Mouse (Mus musculus) thymus, postnatal 0 days (tissue): ENCODE results near the gene Atat1. TPM values are rescaled to one million over a fixed set of nuclear protein-coding genes. Genes with fewer than 3 reads are reported as not detected.

Experiments used
- DNase-seq: peaks from one replicate; pipeline ENCODE4 v3.0.0-alpha.2; 2015; ENCODE audit warnings: low spot score
- polyA plus RNA-seq: library from polyadenylated mRNA; unstranded; fragments of >200 nt; fragmentation: Nextera tagmentation; extraction: Ambion mirVana; gene quantifications from 2 replicates; pipeline ENCODE4 v1.2.1, GENCODE M21; 2015

The Atat1 gene
- polyA plus RNA-seq, 1 experiment from 2014 or later = 17.5 TPM

GRCm38 (mm10) chr17:35917463-35918251 lies 7.8 kb upstream of the Atat1 start:
- peak; percentile 70 for DNase-seq

DNA sequence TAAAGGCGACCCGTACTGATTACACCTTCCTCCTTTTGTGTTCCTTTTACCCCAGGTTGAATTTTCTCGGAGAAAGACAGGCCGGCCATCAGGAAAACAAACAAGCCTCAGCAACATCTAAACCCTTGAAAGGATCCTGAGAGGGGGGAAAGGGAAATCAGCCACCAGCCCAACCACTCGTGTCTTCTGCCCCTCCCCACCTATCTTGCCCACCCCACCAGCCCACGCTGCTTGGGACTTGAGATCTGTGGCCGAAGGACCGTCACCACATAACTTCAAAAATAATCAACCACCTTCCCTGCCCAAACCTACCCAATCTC lies 7.2 kb upstream of the Atat1 start:
- no peak for DNase-seq

GRCm38 (mm10) chr17:35916297-35917142 lies 6.6 kb upstream of the Atat1 start, which contains the start of the genes Mrps18b and Ppp1r10:
Mrps18b (minus strand) TSS chr17:35916389.
Ppp1r10 (plus strand) TSS chr17:35916434.
- DNase-seq = peak; percentile 99

DNA sequence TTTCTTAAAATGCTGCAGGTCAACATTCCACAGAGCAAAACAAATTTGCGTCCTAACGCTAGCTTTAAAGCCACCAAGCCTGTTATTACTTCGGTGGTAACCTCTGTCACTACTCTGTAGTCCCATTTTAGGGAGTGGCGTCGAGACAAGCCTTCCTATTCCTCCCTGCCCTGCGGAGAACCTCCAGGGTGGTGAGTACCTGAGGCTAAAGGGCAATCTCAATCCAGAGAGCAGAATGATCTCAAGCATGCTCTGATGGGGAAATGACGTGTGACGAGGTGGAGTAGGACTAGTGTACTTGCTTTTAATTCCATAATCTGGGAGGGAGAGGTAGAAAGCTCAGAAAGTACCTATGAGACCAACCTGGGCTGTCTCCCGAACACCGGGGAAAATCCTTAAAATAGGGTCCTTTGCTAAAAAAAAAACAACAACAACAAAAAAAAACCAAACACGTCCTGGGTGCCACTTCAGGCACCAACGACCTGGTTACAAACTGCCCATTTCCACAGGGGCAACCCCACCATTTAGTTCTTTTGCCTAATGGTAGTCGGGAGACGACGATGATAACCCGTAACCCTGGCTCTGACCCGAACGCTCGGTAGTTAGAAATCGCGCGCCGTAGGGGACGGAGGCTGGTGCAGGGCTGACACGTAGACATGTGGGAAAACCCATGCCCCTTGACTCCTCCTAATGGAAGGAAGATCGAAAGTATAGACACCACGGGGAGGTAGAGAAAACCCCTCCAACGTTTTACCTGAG lies 5.8 kb upstream of the Atat1 start:
- no peak for DNase-seq

- no peak for DNase-seq
Measured at GRCm38 (mm10) chr17:35914975-35915374, 5.1 kb upstream of the Atat1 start.

DNA sequence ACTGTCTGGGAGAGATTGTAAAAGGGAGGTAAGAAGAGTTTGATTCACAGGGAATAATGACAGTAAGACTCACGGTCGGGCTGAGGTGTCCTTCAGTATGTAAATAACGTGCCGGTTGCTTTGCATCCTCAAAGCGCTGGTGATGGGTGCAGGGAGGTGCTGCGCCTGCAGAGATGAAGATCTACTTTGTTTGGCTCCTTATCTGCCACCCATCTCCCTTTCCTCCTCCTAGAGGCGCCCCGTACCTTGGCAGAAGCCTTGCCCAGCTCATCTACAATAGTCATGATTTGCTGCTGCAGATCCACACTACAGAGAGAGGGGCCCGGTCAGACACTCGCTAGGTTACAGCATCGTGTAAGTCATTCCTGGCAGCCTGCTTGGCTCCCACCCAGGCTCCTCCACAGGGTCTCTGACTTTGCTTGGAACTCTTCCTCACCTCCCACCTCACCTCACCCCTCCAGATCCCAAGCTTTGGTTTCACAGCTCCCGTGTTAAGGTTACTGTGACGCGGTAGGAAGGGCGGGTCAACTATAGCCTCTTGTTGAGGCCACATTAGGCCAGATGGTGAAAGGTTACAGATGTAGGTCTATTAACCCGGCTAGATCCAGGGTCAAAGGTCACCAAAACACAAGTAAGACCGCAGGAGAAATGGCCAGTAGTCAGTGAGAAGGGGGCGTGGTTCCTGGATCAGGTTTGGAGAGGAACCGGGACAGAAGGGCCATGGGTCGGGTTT lies 523 bp downstream of the Atat1 start:
- DNase-seq = no peak

DNA sequence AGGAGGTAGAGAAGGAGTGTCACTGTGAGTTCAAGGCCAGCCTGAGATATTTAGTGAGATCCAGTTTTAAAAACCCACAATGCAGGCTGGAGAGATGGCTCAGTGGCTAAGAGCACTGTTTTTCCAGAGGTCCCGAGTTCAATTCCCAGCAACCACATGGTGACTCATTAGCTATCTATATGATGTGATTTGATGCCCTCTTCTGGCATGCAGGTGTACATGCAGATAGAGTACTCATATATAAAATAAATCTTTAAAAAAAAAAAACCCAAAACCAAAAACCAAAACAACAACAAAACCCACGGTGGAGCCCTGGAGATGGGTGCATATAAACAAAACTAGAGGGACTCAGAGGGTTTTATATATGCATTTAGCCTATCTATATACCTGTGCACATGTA lies 2.3 kb downstream of the Atat1 start:
- peak; percentile 37 for DNase-seq

- no peak for DNase-seq
Measured at GRCm38 (mm10) chr17:35905587-35905986, 4.3 kb downstream of the Atat1 start.

GRCm38 (mm10) chr17:35903992-35904355 lies 5.9 kb downstream of the Atat1 start:
- peak; percentile 64 for DNase-seq

GRCm38 (mm10) chr17:35903343-35903991 lies 6.4 kb downstream of the Atat1 start:
- no peak for DNase-seq

- DNase-seq = no peak
Measured at GRCm38 (mm10) chr17:35900636-35901035, 9.2 kb downstream of the Atat1 start.

DNA sequence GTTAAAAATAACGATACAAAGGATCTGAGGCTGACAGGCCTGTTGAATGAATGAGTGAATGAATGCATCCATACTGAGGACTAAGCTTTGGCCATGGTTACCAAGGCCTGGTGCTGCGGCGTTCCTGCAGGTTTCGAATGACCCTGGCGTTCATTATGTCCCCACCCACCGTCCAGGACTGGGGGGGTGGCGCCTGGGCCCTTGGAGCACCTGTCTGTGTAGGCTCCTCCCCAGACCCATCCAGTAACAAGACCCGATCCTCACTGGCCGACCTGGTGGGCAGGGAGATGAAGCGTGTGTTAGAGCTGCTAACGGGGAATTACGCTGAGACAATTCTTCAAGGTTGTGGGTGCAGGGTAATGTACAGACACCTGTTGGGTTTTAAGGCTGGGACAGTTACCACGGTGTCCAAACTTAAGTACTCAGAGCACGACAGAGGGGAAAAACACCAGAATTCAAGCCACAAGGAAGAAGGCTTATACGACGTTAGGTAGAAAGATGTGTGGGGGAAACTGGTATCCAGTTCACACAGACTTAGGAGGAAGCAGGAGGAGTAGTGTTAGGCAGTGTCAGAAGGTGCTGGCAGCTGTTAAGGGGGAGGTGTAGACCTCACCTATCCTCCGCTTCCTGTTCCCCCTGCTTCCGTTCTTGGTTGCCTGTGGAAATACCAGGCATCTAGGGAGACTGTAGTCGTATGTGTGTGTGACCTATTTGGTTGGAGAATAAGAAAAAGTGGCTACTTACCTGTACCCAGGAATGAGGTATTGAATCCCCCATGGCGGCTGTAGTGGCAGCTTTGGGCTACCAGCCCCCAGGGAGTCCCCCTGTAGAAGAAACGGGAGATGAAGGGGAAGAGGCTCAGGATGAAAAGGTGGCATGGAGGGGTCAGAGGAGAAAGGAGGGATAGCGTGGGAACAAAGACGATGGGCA lies 12.0 kb downstream of the Atat1 start:
- peak; percentile 52 for DNase-seq

DNA sequence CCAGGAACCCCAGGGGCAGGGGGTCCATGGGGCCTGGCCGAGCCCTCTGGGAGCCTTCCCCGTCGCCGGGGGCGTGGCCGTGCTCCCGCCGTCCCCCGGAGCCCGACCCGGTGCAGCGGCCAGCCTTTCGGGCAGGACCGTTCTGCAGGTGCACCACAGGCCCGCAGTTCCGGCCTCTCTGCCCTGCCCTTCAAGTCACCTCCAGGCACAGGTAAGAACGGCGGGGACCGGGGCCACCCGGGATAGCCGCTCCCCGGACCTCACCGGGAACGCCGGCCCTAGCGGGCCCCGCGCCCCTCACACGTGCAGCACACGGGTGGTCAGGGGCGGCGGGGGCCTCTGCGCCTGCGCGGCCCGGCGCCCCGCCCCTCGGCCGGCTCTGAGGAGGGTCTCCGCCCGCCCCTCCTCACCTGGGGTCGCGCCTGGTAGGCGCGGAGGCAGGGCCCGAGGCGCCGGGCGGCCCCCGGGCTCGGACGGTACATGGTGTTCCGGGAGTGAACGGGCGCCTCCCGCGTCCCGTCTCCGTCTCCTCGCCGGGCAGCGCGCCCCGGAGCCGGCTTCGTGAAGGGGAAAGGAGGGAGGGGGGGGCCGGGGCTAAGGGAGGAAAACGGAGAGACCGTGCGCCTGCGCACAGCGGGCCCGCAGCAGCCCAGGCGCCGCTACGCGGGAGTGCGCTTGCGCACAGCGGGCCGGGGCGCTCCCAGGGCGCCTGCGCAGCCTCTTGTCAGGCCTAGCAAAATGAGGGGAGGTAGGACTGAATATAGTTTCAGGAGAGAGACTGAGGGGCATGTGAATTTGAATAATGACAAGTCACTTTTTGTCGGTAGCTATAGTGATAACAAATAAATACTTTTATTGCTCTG lies 12.9 kb downstream of the Atat1 start, which contains the start of gene 2310061I04Rik:
TSS of gene 2310061I04Rik (minus strand) at position 651 of the 863 bp plus-strand sequence.
- peak; percentile 96 for DNase-seq

DNA sequence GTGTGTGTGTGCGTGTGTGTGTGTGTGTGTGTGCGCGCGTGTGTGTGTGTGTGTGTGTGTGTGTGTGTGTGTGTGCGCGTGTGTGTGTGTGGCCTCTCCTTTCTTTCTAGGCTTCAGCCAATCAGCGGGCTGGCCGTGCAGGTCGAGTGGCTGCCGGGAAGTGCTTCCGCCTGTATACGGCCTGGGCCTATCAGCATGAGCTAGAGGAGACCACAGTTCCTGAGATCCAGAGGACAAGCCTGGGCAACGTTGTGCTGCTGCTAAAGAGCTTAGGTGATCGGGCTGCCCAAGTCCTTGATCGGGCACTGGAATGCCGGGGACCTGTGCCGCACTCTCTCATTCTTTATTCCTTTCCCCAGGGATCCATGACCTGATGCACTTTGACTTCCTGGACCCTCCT lies 22.1 kb downstream of the Atat1 start:
- no peak for DNase-seq

DNA sequence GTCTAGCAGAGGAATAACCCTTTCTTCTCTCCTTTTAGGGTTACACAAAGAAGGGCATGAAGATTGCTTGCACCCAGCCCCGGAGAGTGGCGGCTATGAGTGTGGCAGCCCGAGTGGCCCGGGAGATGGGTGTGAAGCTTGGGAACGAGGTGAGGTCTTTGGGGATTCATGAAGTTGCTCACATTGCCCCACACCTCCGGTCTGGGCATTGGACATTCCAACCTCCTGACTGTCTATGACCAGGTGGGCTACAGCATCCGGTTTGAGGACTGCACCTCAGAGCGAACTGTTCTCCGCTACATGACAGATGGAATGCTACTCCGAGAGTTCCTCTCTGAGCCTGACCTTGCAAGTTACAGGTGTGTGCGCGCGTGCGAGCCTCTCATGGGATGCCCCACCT lies 26.1 kb downstream of the Atat1 start:
- DNase-seq = no peak

GRCm38 (mm10) chr17:35882924-35883323 lies 27.0 kb downstream of the Atat1 start:
- DNase-seq = no peak

DNA sequence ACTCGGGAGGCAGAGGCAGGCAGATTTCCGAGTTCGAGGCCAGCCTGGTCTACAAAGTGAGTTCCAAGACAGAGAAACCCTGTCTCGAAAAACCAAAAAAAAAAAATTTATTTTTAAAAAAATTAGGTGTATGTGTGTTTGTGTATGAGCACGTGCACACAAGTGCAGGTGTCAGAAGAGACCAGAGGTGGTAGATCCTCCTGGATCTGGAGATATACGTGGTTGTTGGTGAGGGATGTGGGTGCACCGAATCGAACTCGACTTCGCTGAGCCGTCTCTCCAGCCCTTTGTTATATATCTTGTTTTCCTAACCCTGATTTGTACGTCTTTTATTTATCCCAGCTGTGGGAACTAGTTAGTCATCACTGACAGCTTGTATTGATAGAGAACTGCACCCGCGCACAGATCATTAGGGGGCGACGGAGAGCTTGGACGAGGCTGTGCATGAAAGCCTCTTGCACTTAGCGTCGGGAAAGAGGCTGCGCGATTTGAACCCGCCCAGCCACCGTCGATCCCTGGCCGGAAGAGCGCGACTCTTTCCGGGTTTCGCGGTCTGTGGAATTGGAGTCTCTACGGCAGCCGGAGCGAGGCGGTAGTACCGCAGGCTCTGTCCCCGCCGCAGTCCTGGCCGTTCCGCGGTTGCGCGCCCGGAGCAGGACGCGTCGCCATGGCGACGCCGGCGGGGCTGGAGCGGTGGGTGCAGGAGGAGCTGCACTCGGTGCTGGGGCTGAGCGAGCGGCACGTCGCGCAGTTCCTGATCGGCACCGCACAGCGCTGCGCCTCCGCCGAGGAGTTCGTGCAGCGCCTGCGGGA lies 30.4 kb downstream of the Atat1 start, which contains the start of gene Dhx16:
TSS of gene Dhx16 (plus strand) at position 575 of the 813 bp plus-strand sequence.
- peak; percentile 97 for DNase-seq
